Mouse (Mus musculus) cerebellum, postnatal 4 days (tissue): ENCODE results near the gene Snx15.
A peak's percentile ranks its signal among the peaks of the same experiment; 100 is the strongest.
"Not testable (repeated sequence)": the region's sequence is repeated elsewhere in the genome, so short reads cannot be mapped to it uniquely, and the experiment has no call there.

Experiments used
- DNase-seq, 2 experiments: peaks; one replicate each; pipeline ENCODE4 v3.0.0; 2022; ENCODE audit warnings: low spot score in 2 of 2, mixed read lengths in 1 of 2

Gene Snx15

DNA sequence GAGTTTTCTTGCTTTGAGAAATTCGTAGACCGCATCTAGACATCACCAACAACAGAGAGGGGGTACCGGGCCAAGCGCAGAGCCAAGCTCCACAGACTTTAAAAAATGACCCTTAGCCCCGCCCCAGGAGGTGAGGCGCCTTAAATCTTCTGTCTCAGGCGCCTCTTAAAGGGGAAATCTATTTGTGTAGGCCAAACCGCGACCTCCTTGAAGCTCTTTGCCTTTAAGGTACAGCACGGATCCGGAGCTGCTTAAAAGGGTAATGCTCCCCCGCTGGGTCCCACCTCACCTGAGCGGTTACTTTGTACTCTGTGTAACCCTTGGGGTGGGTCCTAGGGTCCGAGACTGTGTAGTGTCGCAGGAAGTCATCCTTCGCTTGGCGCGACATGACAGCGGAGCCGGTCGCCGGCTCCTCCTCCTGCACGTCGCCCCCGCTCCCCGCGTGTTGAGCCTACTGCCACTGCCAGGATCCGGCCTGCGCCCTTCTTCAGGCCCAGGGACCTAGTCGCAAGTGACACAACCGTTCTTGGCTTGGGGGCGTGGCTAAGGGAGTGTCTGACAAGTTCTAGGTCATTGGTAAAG is at the start of gene Snx15:
Gene Snx15 (minus strand): TSS at position 545 of the 582 bp plus-strand sequence.
- peak; percentile 74 to 87 for DNase-seq

- no peak for DNase-seq
These were observed 46.7 kb upstream of the Snx15 start for GRCm38 (mm10) chr19:6174771-6175170.

DNA sequence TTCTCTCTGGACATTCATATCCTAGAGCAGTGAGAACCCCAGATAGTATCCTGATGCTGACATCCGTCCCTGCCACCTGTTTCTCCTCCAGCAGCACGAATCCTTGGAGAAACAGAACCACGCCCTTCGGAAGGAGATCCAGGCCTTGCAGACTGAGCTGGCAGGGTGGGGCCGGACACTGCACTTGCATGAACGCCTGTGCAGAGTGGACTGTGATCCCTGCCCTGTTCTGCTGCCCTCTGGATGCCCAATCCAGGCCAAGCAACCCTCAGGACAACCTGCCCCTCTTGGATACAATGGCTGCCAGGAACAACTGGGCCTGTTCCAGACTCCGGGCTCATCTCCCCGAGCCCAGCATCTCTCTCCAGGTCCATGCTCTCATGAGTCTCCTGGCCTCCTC is 43.1 kb upstream of the Snx15 start:
- no peak for DNase-seq

GRCm38 (mm10) chr19:6166750-6167149 is 38.6 kb upstream of the Snx15 start:
- DNase-seq, result no peak

DNA sequence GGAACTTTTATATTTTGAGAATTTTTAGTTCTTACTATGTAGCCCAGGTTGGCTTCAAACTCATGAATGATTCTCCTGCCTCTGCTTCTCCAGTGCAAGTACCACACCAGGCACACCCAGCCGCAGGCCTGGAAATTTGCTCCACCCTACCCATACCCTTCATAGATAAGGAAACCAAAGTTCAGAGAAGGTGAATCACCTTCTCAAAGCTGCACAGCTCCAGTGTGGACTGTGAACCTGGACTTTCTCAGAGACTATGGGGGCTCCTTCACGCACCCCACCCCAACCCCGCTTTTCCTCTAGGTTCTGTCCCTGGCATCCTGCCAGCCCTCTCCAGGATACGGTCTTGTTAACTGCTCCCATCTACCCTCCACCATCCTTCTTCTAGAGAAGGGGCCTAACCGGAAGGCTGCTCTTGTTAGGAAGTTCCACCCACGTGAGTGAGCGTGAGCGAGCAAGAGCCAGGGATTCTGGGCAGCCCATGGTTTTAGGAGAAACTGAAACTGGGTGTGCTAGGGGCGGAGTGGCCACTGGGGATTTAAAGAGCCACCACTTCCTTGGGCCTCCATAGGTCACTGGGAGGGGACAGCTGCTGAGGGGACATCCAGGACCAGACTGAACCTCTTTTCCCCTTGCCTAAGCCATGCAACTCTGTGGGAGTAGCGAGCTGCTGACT is 35.9 kb upstream of the Snx15 start:
- DNase-seq, result no peak

DNA sequence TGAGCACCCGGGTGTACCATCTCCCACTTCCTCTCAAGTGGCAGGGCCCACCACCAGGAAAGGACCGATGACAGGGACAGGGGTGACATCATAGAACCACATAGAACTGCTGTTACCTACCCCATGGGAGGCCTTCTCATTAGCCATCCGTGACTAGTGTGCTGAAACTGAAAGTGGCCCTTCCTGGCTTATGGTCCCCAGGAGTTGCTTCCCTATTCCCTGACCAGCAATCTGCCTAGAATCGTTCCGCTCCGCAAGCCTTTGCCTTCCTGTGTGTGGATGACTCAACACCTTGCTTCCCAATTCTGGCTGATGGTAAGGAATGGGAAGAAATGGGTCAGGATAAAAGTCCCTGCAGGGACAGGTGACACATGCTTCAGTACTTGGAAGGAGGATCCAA is 29.1 kb upstream of the Snx15 start:
- no peak for DNase-seq

DNA sequence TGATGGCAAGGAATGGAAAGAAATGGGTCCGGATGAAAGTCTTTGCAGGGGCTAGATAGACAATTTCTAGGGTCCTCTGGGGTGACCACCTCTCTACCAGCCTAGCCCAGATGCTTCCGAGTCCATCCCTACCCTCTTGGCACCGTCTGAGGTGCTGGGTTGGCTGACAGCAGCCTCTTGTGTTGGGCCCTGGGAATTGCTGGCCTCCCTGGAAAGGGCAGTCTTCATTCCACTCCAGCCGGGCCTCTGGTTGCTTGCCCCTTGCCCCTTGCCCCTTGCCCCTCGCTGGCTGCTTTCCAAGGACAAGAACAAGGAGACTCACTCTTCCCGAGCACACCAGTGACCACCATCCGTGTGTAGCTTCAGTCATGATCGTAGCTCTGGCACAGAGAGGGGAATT is 28.3 kb upstream of the Snx15 start:
- DNase-seq, result no peak

- DNase-seq, result no peak
These were observed 27.1 kb upstream of the Snx15 start for GRCm38 (mm10) chr19:6155174-6155573.

- no peak for DNase-seq
These were observed 16.7 kb upstream of the Snx15 start for GRCm38 (mm10) chr19:6144842-6145241.

DNA sequence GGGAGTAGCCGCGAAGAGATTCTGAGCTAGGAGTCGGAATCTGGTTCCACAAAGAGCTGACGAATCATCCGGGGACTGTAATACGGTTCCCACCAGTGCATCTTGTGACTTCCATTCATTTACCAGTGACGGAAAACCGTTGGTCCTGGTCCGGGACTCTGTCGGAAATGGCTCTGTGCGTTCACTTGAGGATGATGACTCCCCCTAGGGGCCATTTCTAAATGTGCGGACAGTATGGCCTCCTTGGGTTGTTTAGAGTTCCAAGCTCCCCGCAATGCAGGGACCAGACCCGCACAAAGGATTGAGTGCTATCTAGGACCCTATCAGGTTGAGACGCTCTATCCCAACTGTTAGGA is 13.3 kb upstream of the Snx15 start, which contains the start of gene Arl2:
Gene Arl2 (minus strand): TSS at position 155 of the 356 bp plus-strand sequence.
- DNase-seq, result peak; percentile 53 to 79

DNA sequence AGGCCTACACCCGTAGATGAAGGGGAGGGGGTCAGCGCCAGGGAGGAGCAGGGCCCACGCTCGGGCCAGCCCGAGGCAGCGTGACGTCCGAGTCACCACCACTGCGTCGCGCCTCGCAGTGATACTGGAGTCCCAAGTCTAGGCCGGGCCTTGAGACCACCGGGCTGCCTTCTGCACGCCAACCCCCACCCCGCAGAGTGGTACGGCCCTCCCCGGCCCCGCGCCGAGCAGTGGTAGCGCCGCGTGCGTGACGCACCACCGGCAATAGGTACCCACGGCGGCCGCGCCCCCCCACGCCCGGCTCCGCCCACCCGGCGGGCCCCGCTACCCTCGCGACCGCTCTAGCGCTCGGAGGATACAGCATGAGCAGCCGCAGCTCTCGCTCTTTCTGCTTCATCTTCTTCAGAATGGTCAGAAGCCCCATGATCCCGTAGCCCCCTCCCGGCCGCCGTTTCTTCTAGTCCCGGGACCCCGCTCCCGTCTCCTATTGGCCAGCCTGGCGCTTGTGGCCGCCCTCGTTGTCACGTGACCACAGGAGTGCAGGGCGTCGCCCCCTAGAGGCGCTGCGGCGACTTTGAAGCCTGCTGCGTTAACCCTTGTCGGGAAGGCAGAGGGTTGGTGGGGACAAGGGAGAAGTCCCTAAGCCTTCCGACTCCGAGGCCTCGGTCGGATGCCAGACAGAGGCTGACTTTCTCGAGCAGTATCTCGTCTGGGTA is 12.7 kb upstream of the Snx15 start, which contains the start of gene Batf2:
Gene Batf2 (plus strand): TSS at position 306 of the 716 bp plus-strand sequence.
- peak; percentile 83 to 92 for DNase-seq

DNA sequence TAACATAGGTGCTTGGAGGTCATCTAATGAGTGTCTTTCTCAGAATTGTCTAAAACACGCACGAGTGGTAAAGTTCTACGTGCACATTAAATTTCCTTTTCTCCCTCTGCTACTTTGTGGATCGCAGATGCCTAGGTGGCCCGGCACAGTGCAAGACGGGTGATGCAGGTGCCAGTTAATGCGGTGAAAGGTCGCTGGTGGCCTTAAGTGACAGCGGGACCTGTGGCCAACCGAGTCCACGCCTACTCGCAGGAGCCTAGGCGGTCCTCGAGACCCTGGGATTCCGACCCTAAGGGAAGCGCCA is 12.2 kb upstream of the Snx15 start:
- DNase-seq, result no peak

GRCm38 (mm10) chr19:6139701-6140100 is 11.6 kb upstream of the Snx15 start:
- DNase-seq, result no peak

DNA sequence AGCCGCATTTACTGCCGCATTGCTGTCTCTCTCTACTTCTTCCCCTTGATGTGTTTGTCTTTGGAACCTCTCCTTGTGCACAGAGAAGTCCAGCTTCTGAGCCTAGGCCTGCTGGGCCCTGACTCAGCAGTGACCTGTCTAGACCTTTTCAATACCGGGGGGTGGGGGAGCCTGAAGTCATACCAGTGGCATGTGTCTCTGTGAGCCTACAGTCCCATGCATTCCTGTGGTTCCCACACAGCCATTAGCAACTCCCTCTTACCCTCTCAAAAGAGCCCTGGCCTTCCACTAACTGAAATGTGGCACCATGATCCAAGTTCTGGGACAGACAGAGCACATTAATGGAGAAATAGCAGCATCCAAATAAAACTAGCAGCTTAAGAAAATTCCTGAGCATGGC is 8.3 kb upstream of the Snx15 start:
- no peak for DNase-seq

DNA sequence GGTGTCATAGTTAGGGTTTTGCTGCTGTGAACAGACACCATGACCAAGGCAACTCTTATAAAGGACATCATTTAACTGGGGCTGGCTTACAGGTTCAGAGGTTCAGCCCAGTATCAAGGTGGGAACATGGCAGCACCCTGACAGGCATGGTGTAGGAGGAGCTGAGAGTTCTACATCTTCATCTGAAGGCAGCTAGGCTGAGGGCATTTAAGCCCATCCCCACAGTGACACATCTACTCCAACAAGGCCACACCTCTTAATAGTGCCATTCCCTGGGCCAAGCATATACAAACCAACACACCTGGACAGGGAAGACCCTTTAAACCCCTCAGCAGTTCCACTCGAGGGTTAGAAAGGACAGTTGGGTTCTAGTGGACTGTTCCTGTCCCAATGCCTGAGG is 5.1 kb upstream of the Snx15 start:
- DNase-seq, result not testable (repeated sequence)

DNA sequence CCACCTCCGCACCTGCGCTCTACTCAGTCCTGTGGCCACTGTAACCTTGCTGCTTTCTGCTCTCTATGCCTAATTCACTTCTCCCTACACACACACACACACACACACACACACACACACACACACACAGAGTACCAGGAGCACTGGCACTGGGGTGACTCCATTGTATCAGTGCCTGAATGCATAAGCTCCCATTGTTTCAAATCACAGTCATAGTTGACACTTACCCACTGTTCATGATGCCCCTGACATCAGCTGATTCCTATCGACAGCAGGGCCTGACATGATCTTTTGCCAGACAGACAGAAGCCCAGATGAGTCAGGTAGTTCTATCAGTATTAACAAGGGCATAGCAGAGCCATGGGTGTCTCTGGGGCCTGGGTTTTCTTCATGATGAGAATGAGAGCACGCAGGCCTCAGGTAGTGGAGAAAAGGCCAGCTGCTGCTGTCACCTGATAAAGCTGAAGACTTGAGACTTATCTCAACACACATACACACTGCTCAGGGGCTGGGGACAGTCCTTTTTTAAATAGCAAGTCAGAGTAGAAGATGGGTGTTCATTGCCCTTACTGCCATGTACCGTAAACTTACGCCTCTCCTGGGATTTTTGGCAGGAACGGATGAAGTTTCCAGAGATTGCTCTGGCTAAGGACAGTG is 4.2 kb upstream of the Snx15 start:
- DNase-seq, result no peak

DNA sequence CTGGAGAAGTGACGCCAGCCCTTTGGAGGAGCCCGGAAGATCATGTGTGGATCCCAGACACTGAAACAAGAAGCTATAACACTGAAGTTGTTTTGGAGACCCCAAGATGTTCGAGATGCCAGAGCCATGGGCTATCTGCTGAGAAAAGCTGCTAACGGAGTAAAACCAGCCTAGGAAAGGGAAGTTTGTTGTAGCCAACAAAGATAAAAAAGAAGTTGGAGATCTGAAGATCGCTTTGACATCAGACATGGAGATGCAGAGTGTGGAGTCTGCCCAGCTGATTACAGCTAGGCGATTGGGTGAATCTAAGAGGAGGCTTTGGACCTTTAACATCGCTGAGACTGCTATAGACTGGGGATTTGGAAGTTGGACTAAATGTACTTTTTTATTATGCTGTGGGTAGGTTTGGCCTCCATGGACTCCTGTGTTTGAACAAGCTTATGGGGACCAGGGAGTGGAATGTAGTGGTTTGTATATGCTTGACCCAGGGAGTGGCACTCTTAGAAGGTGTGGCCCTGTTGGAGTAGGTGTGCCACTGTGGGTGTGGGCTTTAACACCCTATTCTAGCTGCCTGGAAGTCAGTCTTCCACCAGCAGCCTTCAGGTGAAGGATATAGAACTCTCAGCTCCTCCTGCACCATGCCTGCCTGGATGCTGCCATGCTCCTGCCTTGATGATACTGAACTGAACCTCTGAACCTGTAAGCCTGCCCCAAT is 2.5 kb upstream of the Snx15 start:
- DNase-seq, result not testable (repeated sequence)

DNA sequence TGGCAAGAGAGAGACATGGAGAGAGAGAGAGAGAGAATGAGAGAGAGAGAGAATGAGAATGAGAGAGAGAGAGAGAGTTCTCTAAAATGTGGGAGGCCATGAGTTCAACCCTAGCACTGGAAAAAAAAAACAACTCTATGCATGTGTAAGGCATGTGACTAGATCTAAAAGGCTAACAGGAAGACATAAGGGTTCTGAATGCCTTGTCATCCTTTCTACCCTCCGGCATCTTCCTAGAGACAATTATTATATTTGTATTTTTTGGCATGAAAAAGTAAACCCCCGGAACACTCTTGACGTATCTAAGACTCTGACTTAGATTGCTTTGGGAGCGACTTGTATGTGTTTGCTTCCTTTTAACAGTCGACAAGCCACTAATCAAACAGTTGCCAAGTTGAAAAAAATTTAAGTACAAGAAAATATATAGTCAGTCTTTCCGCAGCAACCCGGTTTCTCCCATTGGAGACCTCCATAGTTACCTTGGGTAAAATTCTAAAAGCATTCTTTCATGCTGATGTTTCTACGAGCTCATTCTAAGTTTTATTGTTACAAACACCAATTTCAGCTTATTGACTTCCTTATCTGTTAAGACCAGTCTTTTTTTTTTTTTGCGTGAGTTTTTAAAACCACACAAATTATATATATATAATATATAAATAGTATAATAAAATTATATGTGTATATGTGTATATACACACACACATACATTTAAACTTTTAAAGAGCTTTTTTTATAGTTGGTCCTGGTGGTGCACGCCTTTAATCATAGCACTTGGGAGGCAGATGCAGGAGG is 1.1 kb downstream of the Snx15 start:
- no peak for DNase-seq

GRCm38 (mm10) chr19:6126289-6126688 is 1.8 kb downstream of the Snx15 start:
- peak in 1 of 2 experiments; percentile 44 for DNase-seq

- DNase-seq, result no peak
These were observed 3.2 kb downstream of the Snx15 start for GRCm38 (mm10) chr19:6124898-6125297.

DNA sequence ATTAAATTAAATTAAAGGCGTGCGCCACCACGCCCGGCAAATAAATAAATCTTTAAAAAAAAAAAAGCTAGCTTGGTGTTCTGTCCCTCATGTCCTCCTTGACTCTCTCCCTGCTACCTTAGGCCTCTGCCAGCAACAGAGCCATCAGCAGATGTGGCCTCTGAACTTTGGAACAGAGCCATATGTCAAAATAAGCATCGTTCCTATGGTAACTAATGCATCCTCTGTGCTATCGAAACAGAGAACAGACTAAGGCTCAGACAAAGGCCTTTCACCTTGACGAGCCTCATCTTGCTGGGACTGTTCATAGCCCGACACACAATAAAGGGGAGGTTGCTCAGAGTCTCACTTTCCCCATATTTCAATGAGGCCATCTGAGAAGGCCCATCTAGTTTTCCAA is 4.8 kb downstream of the Snx15 start:
- no peak for DNase-seq
